Mouse (Mus musculus) thymus, adult 18-20 months (tissue): ENCODE results near the gene Slc39a9.

Experiments used
- DNase-seq, 2 experiments: peaks; one replicate each; pipeline ENCODE4 v3.0.0; 2022; ENCODE audit warnings: mixed read lengths in 2 of 2

Gene Slc39a9

GRCm38 (mm10) chr12:80654659-80655025 lies 11.0 kb downstream of the Slc39a9 start:
- DNase-seq = no peak

GRCm38 (mm10) chr12:80658661-80659060 lies 15.0 kb downstream of the Slc39a9 start:
- no peak for DNase-seq

- no peak for DNase-seq
Measured at GRCm38 (mm10) chr12:80662322-80662721, 18.6 kb downstream of the Slc39a9 start.

- DNase-seq = no peak
Measured at GRCm38 (mm10) chr12:80663935-80664334, 20.3 kb downstream of the Slc39a9 start.

GRCm38 (mm10) chr12:80668391-80668790 lies 24.7 kb downstream of the Slc39a9 start:
- no peak for DNase-seq

GRCm38 (mm10) chr12:80673170-80673569 lies 29.5 kb downstream of the Slc39a9 start:
- no peak for DNase-seq

GRCm38 (mm10) chr12:80681340-80681739 lies 37.7 kb downstream of the Slc39a9 start:
- DNase-seq = no peak

- no peak for DNase-seq
Measured at GRCm38 (mm10) chr12:80683554-80683953, 39.9 kb downstream of the Slc39a9 start.

GRCm38 (mm10) chr12:80684316-80684715 lies 40.6 kb downstream of the Slc39a9 start:
- no peak for DNase-seq

- DNase-seq = no peak
Measured at GRCm38 (mm10) chr12:80687788-80688211, 44.1 kb downstream of the Slc39a9 start.

- DNase-seq = no peak
Measured at GRCm38 (mm10) chr12:80689696-80690095, 46.0 kb downstream of the Slc39a9 start.

- no peak for DNase-seq
Measured at GRCm38 (mm10) chr12:80691671-80692091, 48.0 kb downstream of the Slc39a9 start.

GRCm38 (mm10) chr12:80692269-80692972 lies 48.7 kb downstream of the Slc39a9 start, which contains the start of gene Plekhd1:
TSS of gene Plekhd1 (plus strand) at chr12:80692591.
- DNase-seq = no peak

GRCm38 (mm10) chr12:80693700-80694099 lies 50.0 kb downstream of the Slc39a9 start:
- no peak for DNase-seq

- no peak for DNase-seq
Measured at GRCm38 (mm10) chr12:80695004-80695403, 51.3 kb downstream of the Slc39a9 start.

GRCm38 (mm10) chr12:80698526-80699143 lies 55.0 kb downstream of the Slc39a9 start:
- DNase-seq = no peak

GRCm38 (mm10) chr12:80699144-80699531 lies 55.5 kb downstream of the Slc39a9 start:
- no peak for DNase-seq

GRCm38 (mm10) chr12:80701332-80701731 lies 57.6 kb downstream of the Slc39a9 start:
- DNase-seq = no peak

- no peak for DNase-seq
Measured at GRCm38 (mm10) chr12:80706208-80706914, 62.7 kb downstream of the Slc39a9 start.

- no peak for DNase-seq
Measured at GRCm38 (mm10) chr12:80706915-80707604, 63.4 kb downstream of the Slc39a9 start.

GRCm38 (mm10) chr12:80715915-80716314 lies 72.2 kb downstream of the Slc39a9 start:
- DNase-seq = no peak

GRCm38 (mm10) chr12:80719141-80719540 lies 75.5 kb downstream of the Slc39a9 start:
- no peak for DNase-seq

GRCm38 (mm10) chr12:80720507-80720906 lies 76.8 kb downstream of the Slc39a9 start:
- DNase-seq = no peak
